Mouse (Mus musculus): ENCODE results near the gene Orc2.

Orc2 gene

GRCm38 (mm10) chr1:58423371-58424248 is 81.3 kb downstream of the Orc2 start, which contains the start of gene Clk1:
TSS of gene Clk1 (minus strand) at chr1:58424066.
- DNase-seq: peak; percentile 87 to 91

DNA sequence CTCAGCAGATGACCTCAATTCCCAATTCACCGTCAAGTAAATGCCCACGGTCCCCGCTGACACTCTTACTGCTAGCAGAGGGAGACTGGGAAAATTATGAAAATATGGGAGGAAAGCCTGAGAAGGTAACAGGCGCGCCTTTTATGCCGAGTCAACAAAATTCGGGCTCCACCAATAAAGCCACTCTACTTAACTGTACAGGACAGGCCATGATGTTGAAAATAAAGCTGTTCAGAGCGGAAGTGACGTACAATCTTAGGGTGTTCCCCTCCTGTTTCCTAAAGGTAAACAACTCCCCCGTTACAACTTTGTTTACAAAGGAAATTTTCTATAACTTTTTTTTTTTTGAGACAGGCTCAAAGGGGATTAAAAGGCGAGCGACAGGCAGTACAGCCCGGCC is 82.0 kb downstream of the Orc2 start:
- DNase-seq: peak in 1 of 2 experiments; percentile 35

DNA sequence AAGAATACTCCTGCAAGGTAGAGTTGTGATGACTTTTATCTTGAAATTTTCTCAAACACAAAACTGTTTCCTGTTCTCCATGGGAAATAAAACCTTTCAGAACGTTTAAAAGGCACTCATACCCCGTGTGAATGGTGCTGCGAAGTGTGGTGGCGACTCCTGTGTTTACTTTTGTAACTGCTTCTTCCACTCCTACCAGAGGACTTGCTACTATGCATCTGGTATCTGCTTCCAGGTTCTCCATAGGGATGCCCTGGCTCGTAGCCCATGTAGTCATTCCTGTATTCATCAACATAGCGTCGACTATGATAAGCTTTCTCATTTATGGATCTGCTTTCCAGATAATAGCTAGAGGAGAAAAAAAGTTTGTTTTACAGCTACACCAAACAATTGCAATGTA is 83.9 kb downstream of the Orc2 start:
- DNase-seq: no peak

- DNase-seq: no peak
Measured at GRCm38 (mm10) chr1:58420032-58420431, 84.9 kb downstream of the Orc2 start.

- DNase-seq: no peak
Measured at GRCm38 (mm10) chr1:58416048-58416447, 88.9 kb downstream of the Orc2 start.

GRCm38 (mm10) chr1:58415442-58415841 is 89.5 kb downstream of the Orc2 start:
- no peak for DNase-seq
